Mouse (Mus musculus): Measurements from ENCODE around the gene Lama2. TPM values are rescaled to one million over a fixed set of nuclear protein-coding genes. Genes with fewer than 3 reads are reported as not detected.

The Lama2 gene
- 10 to 100 TPM in 2 of 4 experiments, 1 to 10 TPM in 2; 5.9 to 12.8 (median 10.7) TPM for total RNA-seq (2022)

- DNase-seq (ENCODE audit: low spot score in 2 of 2): no peak
Measured at GRCm38 (mm10) chr10:27619658-27620057, at the start of gene Lama2. Lama2 (minus strand) TSS chr10:27619758.

GRCm38 (mm10) chr10:27664391-27664790 is 44.8 kb upstream of the Lama2 start:
- no peak for DNase-seq (ENCODE audit: low spot score in 2 of 2)

GRCm38 (mm10) chr10:27663396-27663795 is 43.8 kb upstream of the Lama2 start:
- no peak for DNase-seq (ENCODE audit: low spot score in 2 of 2)

- DNase-seq (ENCODE audit: low spot score in 2 of 2): peak in 1 of 2 experiments; percentile 7
Measured at GRCm38 (mm10) chr10:27654164-27654563, 34.6 kb upstream of the Lama2 start.

- no peak for DNase-seq (ENCODE audit: low spot score in 2 of 2)
Measured at GRCm38 (mm10) chr10:27652694-27653335, 33.3 kb upstream of the Lama2 start.

- DNase-seq (ENCODE audit: low spot score in 2 of 2): no peak
Measured at GRCm38 (mm10) chr10:27635721-27636120, 16.2 kb upstream of the Lama2 start.

GRCm38 (mm10) chr10:27631002-27631401 is 11.4 kb upstream of the Lama2 start:
- peak in 1 of 2 experiments; percentile 7 for DNase-seq (ENCODE audit: low spot score in 2 of 2)

GRCm38 (mm10) chr10:27621697-27622449 is 2.3 kb upstream of the Lama2 start:
- DNase-seq (ENCODE audit: low spot score in 2 of 2): no peak

- no peak for DNase-seq (ENCODE audit: low spot score in 2 of 2)
Measured at GRCm38 (mm10) chr10:27617522-27618020, 2.0 kb downstream of the Lama2 start.

- peak in 1 of 2 experiments; percentile 3 for DNase-seq (ENCODE audit: low spot score in 2 of 2)
Measured at GRCm38 (mm10) chr10:27616641-27617415, 2.7 kb downstream of the Lama2 start.

GRCm38 (mm10) chr10:27595675-27596074 is 23.9 kb downstream of the Lama2 start:
- DNase-seq (ENCODE audit: low spot score in 2 of 2): no peak

- no peak for DNase-seq (ENCODE audit: low spot score in 2 of 2)
Measured at GRCm38 (mm10) chr10:27533217-27533616, 86.3 kb downstream of the Lama2 start.

- DNase-seq (ENCODE audit: low spot score in 2 of 2): peak in 1 of 2 experiments; percentile 6
Measured at GRCm38 (mm10) chr10:27508847-27509459, 110.6 kb downstream of the Lama2 start.

GRCm38 (mm10) chr10:27500863-27501262 is 118.7 kb downstream of the Lama2 start:
- no peak for DNase-seq (ENCODE audit: low spot score in 2 of 2)

- DNase-seq (ENCODE audit: low spot score in 2 of 2): no peak
Measured at GRCm38 (mm10) chr10:27488452-27488851, 131.1 kb downstream of the Lama2 start.

GRCm38 (mm10) chr10:27484041-27484440 is 135.5 kb downstream of the Lama2 start:
- DNase-seq (ENCODE audit: low spot score in 2 of 2): peak in 1 of 2 experiments; percentile 65

- DNase-seq (ENCODE audit: low spot score in 2 of 2): no peak
Measured at GRCm38 (mm10) chr10:27475540-27475939, 144.0 kb downstream of the Lama2 start.

GRCm38 (mm10) chr10:27468274-27468673 is 151.3 kb downstream of the Lama2 start:
- DNase-seq (ENCODE audit: low spot score in 2 of 2): no peak

GRCm38 (mm10) chr10:27413583-27414465 is 205.7 kb downstream of the Lama2 start:
- no peak for DNase-seq (ENCODE audit: low spot score in 2 of 2)

GRCm38 (mm10) chr10:27390753-27391152 is 228.8 kb downstream of the Lama2 start:
- DNase-seq (ENCODE audit: low spot score in 2 of 2): no peak
